Mouse (Mus musculus) kidney, embryonic 14.5 days (tissue): ENCODE measurements at regions not wholly inside any gene's neighbourhood (a gene's known extent, or its start where the extent isn't known, plus 50 kb on each side); places are given as distances from the start of the nearest gene placed in this dataset.

Source experiments
- ATAC-seq: fragments of 200-750 bp; cut with Nextera tagmentation; 2 replicates; pipeline ENCODE4 v1.8.0; 2017; ENCODE audit warnings: moderate number of reproducible peaks, mild to moderate bottlenecking, moderate TSS enrichment, moderate library complexity; ENCODE audit not compliant: low FRiP score, low TSS enrichment
- H3K27ac ChIP-seq: fragments of 300-500 bp; sonication (generic); 2 replicates; pipeline ENCODE4 v1.5.1; 2014; ENCODE audit warnings: low read depth, mild to moderate bottlenecking, low read length, moderate library complexity, mixed read lengths
- H3K27me3 ChIP-seq: fragments of 300-500 bp; sonication (generic); 2 replicates; pipeline ENCODE4 v1.6.1; 2014; ENCODE audit warnings: mild to moderate bottlenecking, low read length; ENCODE audit not compliant: control insufficient read depth, insufficient read depth
- H3K36me3 ChIP-seq: fragments of 300-500 bp; sonication (generic); 2 replicates; pipeline ENCODE4 v1.6.1; 2014; ENCODE audit warnings: low read length, mixed read lengths; ENCODE audit not compliant: control insufficient read depth, insufficient read depth
- H3K4me1 ChIP-seq: fragments of 300-500 bp; sonication (generic); 2 replicates; pipeline ENCODE4 v1.6.1; 2014; ENCODE audit warnings: low read length, mixed read lengths; ENCODE audit not compliant: control insufficient read depth, insufficient read depth
- H3K4me2 ChIP-seq: fragments of 300-500 bp; sonication (generic); replicated peaks from 2 replicates; pipeline ENCODE4 v1.6.1; 2014; ENCODE audit warnings: low read depth, mild to moderate bottlenecking, low read length
- H3K4me3 ChIP-seq: fragments of 300-500 bp; sonication (generic); 2 replicates; pipeline ENCODE4 v1.5.1; 2014; ENCODE audit warnings: mild to moderate bottlenecking, low read length
- H3K9ac ChIP-seq: fragments of 300-500 bp; sonication (generic); 2 replicates; pipeline ENCODE4 v1.6.1; 2014; ENCODE audit warnings: low read depth, mild to moderate bottlenecking, low read length, moderate library complexity
- H3K9me3 ChIP-seq: fragments of 300-500 bp; sonication (generic); 2 replicates; pipeline ENCODE4 v1.6.1; 2016; ENCODE audit warnings: low read length; ENCODE audit not compliant: control insufficient read depth
- WGBS: fragments of 180-500 bp; shearing (Covaris S2); extraction: QIAGEN DNeasy Blood & Tissue Kit; methylation state at CpG from one replicate; pipeline ENCODE4 v1.1.7; 2014; 5-methylcytosine and 5-hydroxymethylcytosine counted together

GRCm38 (mm10) chr5:96914696-96915404, 82.6 kb upstream of the Bmp2k start:
- Histone ChIP-seq H3K4me1 (0 out of 2 replicates have a peak, but pooled peaks cover 3% of the 10 kb centered on the region), H3K27ac (no peak overlapping the region), H3K36me3 (no peaks in the 10 kb centered on the region), H3K4me3 (no peak overlapping the region), H3K9me3 (no peaks in the 10 kb centered on the region), H3K27me3 (no peaks in the 10 kb centered on the region), H3K4me2 (no peak overlapping the region), H3K9ac (no peak overlapping the region)
- ATAC-seq = no peak
- WGBS = 86% methylated on average over 4 of the region's 4 CpGs

- Histone ChIP-seq H3K4me1 (peaks cover 7% of the 10 kb centered on the region; the same call in 1 of the 2 replicates), H3K9me3 (no peaks in the 10 kb centered on the region), H3K27ac (peak overlapping the region; percentile 42; the same call in 1 of the 2 replicates), H3K9ac (no peak overlapping the region), H3K27me3 (no peaks in the 10 kb centered on the region), H3K4me3 (no peak overlapping the region), H3K36me3 (no peaks in the 10 kb centered on the region), H3K4me2 (no peak overlapping the region)
- WGBS = 75% methylated on average over 6 of the region's 6 CpGs
- no peak for ATAC-seq
These were observed 80.6 kb upstream of the Bmp2k start for GRCm38 (mm10) chr5:96916897-96917296.

- Histone ChIP-seq H3K4me2 (peak overlapping the region; percentile 17; the same call in 1 of the 2 replicates), H3K9me3 (no peaks in the 10 kb centered on the region), H3K36me3 (no peaks in the 10 kb centered on the region), H3K27ac (peak overlapping the region; percentile 60; the same call in 1 of the 2 replicates), H3K9ac (no peak overlapping the region), H3K27me3 (no peaks in the 10 kb centered on the region), H3K4me1 (peaks cover 7% of the 10 kb centered on the region; the same call in 1 of the 2 replicates), H3K4me3 (no peak overlapping the region)
- peak; percentile 63 for ATAC-seq
- WGBS = 42% methylated on average over 10 of the region's 10 CpGs
These were observed 79.8 kb upstream of the Bmp2k start for GRCm38 (mm10) chr5:96917596-96918258.

- Histone ChIP-seq H3K9me3 (no peaks in the 10 kb centered on the region), H3K9ac (no peak overlapping the region), H3K4me1 (peaks cover 7% of the 10 kb centered on the region; the same call in 1 of the 2 replicates), H3K4me3 (no peak overlapping the region), H3K36me3 (no peaks in the 10 kb centered on the region), H3K27ac (no peak overlapping the region), H3K27me3 (no peaks in the 10 kb centered on the region), H3K4me2 (no peak overlapping the region)
- ATAC-seq = no peak
- 85% methylated on average over 6 of the region's 6 CpGs for WGBS
These were observed 78.3 kb upstream of the Bmp2k start for GRCm38 (mm10) chr5:96919149-96919548.

GRCm38 (mm10) chr5:96921037-96921436, 76.5 kb upstream of the Bmp2k start:
- WGBS = 81% methylated on average over 6 of the region's 6 CpGs
- Histone ChIP-seq H3K36me3 (no peaks in the 10 kb centered on the region), H3K9me3 (no peaks in the 10 kb centered on the region), H3K9ac (no peak overlapping the region), H3K4me3 (no peak overlapping the region), H3K4me2 (no peak overlapping the region), H3K27me3 (no peaks in the 10 kb centered on the region), H3K4me1 (peaks cover 7% of the 10 kb centered on the region; the same call in 1 of the 2 replicates), H3K27ac (no peak overlapping the region; the same call in 1 of the 2 replicates)
- no peak for ATAC-seq

GRCm38 (mm10) chr5:96921511-96921910, 76.0 kb upstream of the Bmp2k start:
- H3K9ac ChIP-seq = no peak overlapping the region
- H3K4me3 ChIP-seq = no peak overlapping the region; the same call in 1 of the 2 replicates
- no peaks in the 10 kb centered on the region for H3K36me3 ChIP-seq
- WGBS = 69% methylated on average over 6 of the region's 6 CpGs
- H3K4me2 ChIP-seq = no peak overlapping the region
- peak overlapping the region; percentile 53; the same call in 1 of the 2 replicates for H3K27ac ChIP-seq
- ATAC-seq = no peak
- peaks cover 7% of the 10 kb centered on the region; the same call in 1 of the 2 replicates for H3K4me1 ChIP-seq
- H3K27me3 ChIP-seq = no peaks in the 10 kb centered on the region
- H3K9me3 ChIP-seq = no peaks in the 10 kb centered on the region

GRCm38 (mm10) chr5:96921973-96922715, 75.3 kb upstream of the Bmp2k start:
- peak overlapping the region; percentile 53; the same call in 1 of the 2 replicates for H3K27ac ChIP-seq
- H3K4me1 ChIP-seq = peaks cover 7% of the 10 kb centered on the region; the same call in 1 of the 2 replicates
- H3K4me2 ChIP-seq = 0 out of 2 replicates have a peak overlapping the region, but pooled peaks have one; percentile 8
- no peaks in the 10 kb centered on the region for H3K9me3 ChIP-seq
- peak; percentile 36; the same call in 1 of the 2 replicates for ATAC-seq
- H3K36me3 ChIP-seq = no peaks in the 10 kb centered on the region
- H3K27me3 ChIP-seq = no peaks in the 10 kb centered on the region
- H3K4me3 ChIP-seq = no peak overlapping the region; the same call in 1 of the 2 replicates
- H3K9ac ChIP-seq = no peak overlapping the region
- 40% methylated on average over 11 of the region's 11 CpGs for WGBS

- Histone ChIP-seq H3K36me3 (no peaks in the 10 kb centered on the region), H3K27ac (no peak overlapping the region), H3K4me2 (no peak overlapping the region), H3K4me3 (no peak overlapping the region), H3K4me1 (peaks cover 7% of the 10 kb centered on the region; the same call in 1 of the 2 replicates), H3K27me3 (no peaks in the 10 kb centered on the region), H3K9me3 (no peaks in the 10 kb centered on the region), H3K9ac (no peak overlapping the region)
- no peak for ATAC-seq
- WGBS = 79% methylated on average over 4 of the region's 4 CpGs
These were observed 74.8 kb upstream of the Bmp2k start for GRCm38 (mm10) chr5:96922716-96923076.
